Mouse (Mus musculus) liver, adult (tissue): ENCODE measurements around the gene Tmem183a.

Experiments
- GATA4 ChIP-seq: IDR thresholded peaks from 2 replicates; pipeline ENCODE4 v1.6.1; 2014; ENCODE audit warnings: mild to moderate bottlenecking, low read length; ENCODE audit not compliant: insufficient replicate concordance

Gene Tmem183a

GRCm38 (mm10) chr1:134361857-134362212 lies at the start of gene Tmem183a:
Gene Tmem183a (minus strand): TSS chr1:134361979.
- peak; percentile 61; the same call in 1 of the 2 replicates for TF ChIP-seq GATA4

GRCm38 (mm10) chr1:134408080-134408479 lies 46.3 kb upstream of the Tmem183a start:
- no peak for TF ChIP-seq GATA4

GRCm38 (mm10) chr1:134406414-134406771 lies 44.6 kb upstream of the Tmem183a start:
- TF ChIP-seq GATA4 = no peak

- no peak for TF ChIP-seq GATA4
Measured at GRCm38 (mm10) chr1:134405509-134406413, 44.0 kb upstream of the Tmem183a start, which contains the start of gene Cyb5r1. Gene Cyb5r1 (plus strand): TSS chr1:134405559.

- no peak for TF ChIP-seq GATA4
Measured at GRCm38 (mm10) chr1:134399735-134400134, 38.0 kb upstream of the Tmem183a start.

- TF ChIP-seq GATA4 = no peak
Measured at GRCm38 (mm10) chr1:134398210-134398609, 36.4 kb upstream of the Tmem183a start.

GRCm38 (mm10) chr1:134393827-134394226 lies 32.0 kb upstream of the Tmem183a start:
- no peak for TF ChIP-seq GATA4

- TF ChIP-seq GATA4 = no peak
Measured at GRCm38 (mm10) chr1:134385666-134386065, 23.9 kb upstream of the Tmem183a start, which contains the start of gene 4933406M09Rik. Gene 4933406M09Rik (plus strand): TSS chr1:134385940.

- no peak for TF ChIP-seq GATA4
Measured at GRCm38 (mm10) chr1:134385176-134385575, 23.4 kb upstream of the Tmem183a start.

- no peak for TF ChIP-seq GATA4
Measured at GRCm38 (mm10) chr1:134384581-134384980, 22.8 kb upstream of the Tmem183a start.

GRCm38 (mm10) chr1:134381795-134382625 lies 20.2 kb upstream of the Tmem183a start:
- no peak for TF ChIP-seq GATA4

GRCm38 (mm10) chr1:134381051-134381450 lies 19.3 kb upstream of the Tmem183a start:
- no peak for TF ChIP-seq GATA4

GRCm38 (mm10) chr1:134374124-134374523 lies 12.3 kb upstream of the Tmem183a start:
- no peak for TF ChIP-seq GATA4

- no peak for TF ChIP-seq GATA4
Measured at GRCm38 (mm10) chr1:134368777-134369337, 7.1 kb upstream of the Tmem183a start.

GRCm38 (mm10) chr1:134365491-134365890 lies 3.7 kb upstream of the Tmem183a start:
- no peak for TF ChIP-seq GATA4
